Mouse (Mus musculus): ENCODE results near the gene Ubap2l.

The Ubap2l gene

GRCm38 (mm10) chr3:90065553-90065952, 13.1 kb upstream of the Ubap2l start:
- peak; percentile 68 for DNase-seq

- DNase-seq: no peak
Observed at GRCm38 (mm10) chr3:90064383-90064782, 12.0 kb upstream of the Ubap2l start.

- DNase-seq: peak; percentile 41
Observed at GRCm38 (mm10) chr3:90062539-90062938, 10.1 kb upstream of the Ubap2l start.

DNA sequence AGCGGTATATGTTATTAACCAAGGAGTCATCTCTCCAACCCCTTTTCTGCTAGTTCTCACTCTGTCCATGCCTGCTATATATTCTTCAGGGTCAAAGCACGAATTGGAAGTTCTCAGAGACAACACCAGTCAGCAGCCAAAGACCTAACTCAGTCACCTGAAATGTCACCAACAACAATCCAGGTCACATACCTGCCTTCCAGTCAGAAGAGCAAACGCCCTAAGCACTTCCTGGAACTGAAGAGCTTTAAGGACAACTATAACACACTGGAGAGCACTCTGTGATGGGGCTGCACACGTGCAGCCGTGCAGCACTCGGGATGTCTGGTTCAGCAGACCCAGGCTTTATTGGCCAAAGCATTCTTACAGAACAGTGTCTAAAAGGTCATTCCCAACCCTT, 9.1 kb upstream of the Ubap2l start:
- DNase-seq: no peak

GRCm38 (mm10) chr3:90051441-90052350, 732 bp downstream of the Ubap2l start, which contains the start of gene 4933434E20Rik:
4933434E20Rik (plus strand) TSS chr3:90051636.
- peak; percentile 80 for DNase-seq

DNA sequence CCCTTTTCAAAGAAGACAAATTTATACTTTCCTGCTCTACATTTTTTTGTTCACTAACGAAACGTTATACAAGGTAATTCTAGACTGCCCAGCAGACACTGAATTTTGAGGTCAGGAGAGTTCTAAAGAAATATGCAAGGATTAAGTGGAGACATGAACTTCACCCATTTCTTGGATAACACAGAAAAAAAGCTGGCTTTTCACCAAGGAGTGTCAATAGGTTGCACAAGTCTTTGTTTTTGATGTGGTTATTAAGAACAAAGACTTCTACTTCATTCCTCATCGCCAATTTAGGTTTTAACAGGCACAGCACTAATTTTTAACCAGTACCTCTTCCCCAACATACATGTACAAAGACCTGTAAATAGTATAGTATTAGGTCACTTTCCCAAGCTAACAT, 2.7 kb downstream of the Ubap2l start:
- DNase-seq: no peak

- no peak for DNase-seq
Observed at GRCm38 (mm10) chr3:90036263-90036662, 16.2 kb downstream of the Ubap2l start.

DNA sequence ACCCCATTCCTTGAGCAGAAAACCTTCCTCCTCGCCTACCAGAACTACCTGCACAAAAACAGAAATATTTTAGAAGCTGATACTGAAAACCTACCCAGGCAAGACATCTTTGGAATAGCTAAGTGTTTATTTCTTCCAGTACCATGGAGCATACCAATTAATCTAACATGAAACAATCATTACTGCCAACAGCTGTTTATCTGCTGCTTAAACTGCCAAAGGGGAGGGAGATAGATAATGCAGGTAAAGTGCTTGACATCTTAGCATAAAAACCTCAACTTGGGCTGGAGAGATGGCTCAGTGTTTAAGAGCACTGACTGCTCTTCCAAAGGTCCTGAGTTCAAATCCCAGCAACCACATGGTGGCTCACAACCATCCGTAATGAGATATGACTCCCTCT, 17.8 kb downstream of the Ubap2l start:
- DNase-seq: no peak

- DNase-seq: no peak
Observed at GRCm38 (mm10) chr3:90016626-90017025, 35.8 kb downstream of the Ubap2l start.

DNA sequence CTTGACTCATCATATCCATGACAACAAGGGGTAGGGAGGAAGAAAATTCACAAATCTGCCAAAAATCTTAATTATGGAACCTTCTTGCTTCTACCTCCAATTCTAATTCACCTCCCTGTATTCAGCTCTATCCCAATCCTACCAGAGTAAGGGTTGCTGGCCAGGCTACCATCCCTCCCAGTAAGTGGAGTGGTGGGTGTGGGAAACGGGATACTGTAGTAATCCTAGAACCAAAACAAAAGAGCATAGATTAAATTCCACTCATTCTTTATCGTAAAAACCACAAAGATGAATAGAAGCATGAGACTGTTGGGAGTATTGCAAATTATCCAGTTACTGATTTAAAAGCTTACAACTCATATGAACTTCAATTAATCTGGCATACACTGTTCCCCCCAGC, 42.1 kb downstream of the Ubap2l start:
- DNase-seq: no peak

DNA sequence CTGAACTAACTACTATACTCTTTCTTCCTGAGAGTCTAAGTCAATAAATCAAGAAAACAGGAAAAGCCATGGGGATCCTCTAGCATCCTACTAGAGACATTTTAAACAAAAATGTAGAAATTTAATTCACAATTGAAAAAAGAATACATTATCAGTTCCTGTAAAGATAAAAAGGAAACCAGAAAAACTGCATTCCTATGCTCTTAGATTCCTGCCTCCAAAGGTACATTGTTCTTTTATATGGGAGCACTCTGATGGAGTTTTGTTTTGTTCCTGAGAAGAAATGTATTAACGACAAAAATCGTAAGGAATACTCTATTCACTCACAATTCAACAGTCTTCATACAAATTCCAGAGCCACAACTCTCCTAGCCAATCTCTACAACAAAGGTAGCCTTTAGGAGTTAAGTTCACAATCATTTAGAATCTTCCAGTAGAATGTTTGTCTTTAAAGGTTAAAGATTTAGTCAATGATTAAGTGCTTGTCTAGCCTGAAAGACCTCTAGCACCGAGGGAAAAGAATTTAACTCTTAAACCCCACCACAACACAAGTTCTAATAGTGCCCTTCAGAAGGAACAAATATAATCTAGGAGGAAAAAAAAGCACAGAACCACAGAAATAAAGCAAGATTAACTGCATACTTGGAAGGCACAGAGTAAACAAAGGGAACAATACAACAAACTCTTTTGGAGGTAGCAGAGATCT, 48.2 kb downstream of the Ubap2l start:
- no peak for DNase-seq

DNA sequence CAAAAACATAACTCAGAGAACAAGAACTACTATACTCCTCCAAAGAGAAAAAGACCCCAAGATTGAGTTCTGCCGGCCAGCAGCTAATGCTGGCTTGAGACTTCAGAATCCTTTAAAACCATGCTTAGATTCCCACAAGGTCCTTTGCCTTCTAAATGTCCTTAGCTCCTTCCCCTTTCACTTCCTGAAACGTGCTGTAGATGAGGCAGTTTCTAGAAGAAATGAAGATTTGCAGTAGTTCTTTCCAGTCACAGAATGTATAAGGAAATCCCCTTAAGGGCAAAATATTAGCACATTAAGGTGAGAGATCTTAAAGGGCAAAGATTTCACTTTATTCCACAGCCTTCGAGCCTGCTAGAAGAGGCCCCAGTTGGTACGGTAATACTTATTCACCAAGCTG, 52.6 kb downstream of the Ubap2l start:
- no peak for DNase-seq

DNA sequence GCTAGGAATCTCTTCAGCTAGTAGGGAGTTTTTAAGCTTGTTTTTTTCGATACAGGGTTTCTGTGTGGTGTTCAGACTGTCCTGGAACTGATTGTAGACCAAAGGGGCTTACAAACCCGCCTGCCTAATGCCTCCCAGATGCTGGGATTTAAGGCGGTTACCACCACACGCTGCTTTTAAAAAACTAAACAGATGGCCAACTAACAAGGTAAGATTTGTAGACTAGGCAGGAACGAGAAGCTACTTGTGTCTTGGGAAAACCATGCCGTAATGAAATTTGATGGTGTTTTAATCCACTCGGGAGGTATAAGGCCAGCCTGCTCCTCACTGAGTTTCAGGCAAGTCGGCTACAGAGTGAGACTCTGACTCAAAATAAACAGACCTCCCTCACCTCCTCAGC, 53.3 kb downstream of the Ubap2l start:
- DNase-seq: no peak

DNA sequence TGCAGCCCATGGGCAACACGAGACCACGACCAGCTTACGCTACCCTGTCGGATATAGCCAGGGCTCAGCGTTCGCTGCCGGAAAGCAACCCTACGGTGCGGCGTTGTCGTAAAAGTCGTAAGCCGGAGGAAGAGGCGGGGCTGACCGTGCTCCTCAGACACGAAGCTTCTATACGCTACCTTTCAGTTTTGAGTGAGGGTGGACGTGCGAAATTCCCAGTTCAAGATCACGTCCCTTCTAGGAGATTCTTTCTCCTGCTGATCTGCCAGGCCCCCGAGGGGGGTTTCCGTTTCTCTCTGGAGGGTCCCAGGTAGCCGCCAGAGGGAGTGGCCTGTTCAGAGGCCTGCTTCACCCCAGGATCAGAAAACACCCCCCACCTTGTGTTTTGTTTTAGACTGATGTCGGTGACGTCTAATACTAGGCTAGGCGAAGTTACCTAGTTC, 53.8 kb downstream of the Ubap2l start, which contains the start of gene Hax1:
Gene Hax1, minus strand, starts transcription at position 169 of the 443 bp plus-strand sequence.
- peak; percentile 97 for DNase-seq

DNA sequence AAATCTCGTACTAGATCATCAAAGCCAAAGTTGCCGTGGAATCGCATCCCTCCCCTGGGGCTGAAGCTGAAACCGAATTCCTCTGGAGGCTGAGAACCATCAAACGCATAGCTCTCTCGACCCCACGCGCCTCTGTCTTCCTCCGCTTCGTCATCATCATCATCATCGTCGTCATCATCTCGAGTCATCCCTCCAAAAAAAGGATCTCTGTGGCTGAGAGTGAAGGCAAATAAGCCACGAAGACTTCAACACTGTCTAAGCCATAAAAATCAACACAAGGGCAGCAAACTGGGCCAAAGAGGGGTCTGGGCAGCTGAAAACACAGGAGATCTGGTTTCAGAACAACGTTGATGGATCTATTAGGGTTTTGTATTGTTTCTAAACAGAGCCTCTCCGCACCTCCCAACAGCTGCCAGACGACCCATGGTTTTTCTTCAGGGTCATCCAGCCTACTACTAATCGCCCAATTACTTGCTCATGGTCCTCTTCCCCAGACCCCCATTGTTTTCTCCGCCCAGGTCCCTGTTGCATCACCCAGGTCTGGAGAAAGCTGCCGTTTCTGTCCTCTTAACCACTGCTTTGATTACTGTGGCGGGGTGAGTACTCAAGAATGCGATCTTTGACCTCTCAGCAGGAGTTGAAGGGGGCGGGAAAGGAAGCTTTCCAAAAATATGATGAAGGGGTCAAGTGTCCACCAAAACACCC, 54.5 kb downstream of the Ubap2l start:
- no peak for DNase-seq

GRCm38 (mm10) chr3:89994807-89995515, 57.5 kb downstream of the Ubap2l start:
- no peak for DNase-seq

DNA sequence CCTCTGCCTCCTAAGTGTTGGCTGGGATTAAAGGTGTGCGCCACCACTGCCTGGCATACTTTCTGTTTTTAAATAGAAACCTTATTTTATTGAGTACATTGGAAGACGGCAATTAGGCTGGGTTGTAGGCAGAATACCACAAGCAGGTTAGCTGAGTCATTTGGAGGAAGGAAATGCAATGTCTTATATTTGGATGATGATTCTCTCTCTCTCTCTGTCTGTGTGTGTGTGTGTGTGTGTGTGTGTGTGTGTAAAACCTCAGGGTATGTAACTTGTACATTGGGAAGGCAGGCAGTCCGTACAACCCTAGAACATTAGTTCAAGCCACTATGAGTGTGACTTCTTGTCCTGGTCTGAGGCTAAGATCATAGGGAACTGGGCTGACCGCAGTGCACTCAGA, 64.6 kb downstream of the Ubap2l start:
- DNase-seq: no peak

DNA sequence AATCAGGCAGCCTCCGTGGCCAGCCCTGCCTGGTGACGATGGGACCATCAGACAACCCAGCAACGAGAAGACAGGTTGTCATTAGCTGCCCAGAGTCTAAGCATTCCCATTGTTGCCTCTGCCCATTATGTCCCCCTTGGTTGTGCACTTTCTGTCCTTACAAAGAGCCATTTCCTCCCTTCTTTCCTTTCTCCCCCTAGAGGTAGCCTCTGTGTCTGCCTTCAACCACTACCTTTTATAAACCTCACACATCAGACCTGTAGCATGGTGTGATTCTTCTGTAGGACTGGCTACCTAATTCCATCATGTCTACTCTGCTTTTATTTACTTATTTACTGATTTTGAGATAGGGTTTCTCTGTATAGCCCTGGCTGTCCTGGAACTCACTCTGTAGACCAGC, 65.2 kb downstream of the Ubap2l start:
- DNase-seq: no peak

DNA sequence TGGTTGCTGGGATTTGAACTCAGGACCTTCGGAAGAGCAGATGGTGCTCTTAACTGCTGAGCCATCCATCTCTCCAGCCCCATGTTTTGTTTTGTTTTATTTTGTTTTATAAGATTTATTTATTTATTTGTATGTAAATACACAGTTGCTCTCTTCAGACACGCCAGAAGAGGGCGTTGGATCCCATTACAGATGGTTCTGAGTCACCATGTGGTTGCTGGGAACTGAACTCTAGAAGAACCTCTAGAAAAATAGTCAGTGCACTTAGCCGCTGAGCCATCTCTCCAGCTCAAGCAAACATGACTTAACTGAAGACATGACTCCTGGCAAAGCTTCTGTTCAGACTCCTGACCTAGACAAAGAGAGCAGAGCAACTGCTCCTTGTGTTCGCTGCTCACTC, 70.0 kb downstream of the Ubap2l start:
- DNase-seq: no peak

DNA sequence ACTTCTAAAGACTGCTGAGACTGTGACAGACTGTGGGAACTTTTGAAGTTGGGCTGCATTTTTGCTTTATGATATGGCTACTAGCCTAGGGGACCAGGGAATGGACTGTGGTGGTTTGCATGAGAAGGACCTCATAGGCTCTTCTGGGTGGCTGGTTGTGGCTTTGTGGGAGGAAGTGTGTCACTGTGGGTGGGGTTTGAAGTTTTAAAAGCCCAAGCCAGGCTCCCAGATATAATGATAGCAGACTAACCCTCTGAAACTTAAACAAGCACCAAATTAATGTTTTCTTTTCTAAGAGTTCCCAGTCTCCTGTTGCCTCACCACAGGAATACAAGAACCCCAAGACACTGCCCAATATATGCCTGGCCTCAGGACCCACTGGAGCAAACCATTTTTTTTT, 75.6 kb downstream of the Ubap2l start:
- DNase-seq: no peak

DNA sequence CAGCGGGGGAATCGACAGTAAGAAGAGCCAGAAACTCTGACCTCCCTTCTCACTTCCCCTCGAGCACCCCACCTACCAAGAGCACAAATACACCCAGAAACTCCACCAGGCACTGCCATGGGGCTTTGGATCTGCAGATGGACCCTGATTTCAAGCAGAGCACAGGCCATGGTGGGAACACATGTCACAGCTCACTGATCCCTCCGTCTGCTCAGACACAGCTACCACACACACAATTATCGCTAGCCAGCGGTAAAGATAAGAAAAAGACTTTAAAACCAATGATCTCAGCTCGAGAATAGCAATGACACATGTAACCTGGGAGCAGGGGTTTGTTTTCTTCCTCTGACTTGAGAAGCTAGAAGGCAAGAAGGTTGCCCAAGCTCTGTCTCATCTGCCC, 83.9 kb downstream of the Ubap2l start:
- no peak for DNase-seq

GRCm38 (mm10) chr3:89966946-89967345, 85.5 kb downstream of the Ubap2l start:
- DNase-seq: peak; percentile 46

DNA sequence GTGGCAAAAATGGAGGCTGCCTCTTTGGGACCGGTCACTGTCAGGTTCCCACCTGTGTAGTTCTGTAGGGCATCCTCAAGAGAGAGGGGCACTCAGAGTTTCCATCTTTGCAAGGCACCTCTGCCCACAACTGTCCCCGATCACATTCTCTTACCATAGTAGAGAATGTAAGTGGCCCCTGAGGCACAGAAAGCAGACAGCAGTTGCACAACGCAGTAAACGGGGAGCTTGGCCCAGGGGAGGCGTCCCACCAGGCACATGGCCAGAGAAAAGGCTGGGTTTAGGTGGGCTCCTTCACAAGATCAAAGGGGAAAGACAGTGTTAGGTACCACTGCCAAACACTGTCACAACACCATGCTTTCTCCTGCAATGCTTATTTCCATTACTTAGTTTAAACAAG, 86.5 kb downstream of the Ubap2l start:
- no peak for DNase-seq
